Mouse (Mus musculus) cerebellum, adult 9-10 months (tissue): ENCODE results near the gene Ift81.

Experiments
- DNase-seq: peaks from one replicate; pipeline ENCODE4 v3.0.0; 2022

Gene Ift81

GRCm38 (mm10) chr5:122543392-122543791, 70.9 kb downstream of the Ift81 start:
- DNase-seq = no peak

- no peak for DNase-seq
Observed at GRCm38 (mm10) chr5:122541871-122542270, 72.4 kb downstream of the Ift81 start.

DNA sequence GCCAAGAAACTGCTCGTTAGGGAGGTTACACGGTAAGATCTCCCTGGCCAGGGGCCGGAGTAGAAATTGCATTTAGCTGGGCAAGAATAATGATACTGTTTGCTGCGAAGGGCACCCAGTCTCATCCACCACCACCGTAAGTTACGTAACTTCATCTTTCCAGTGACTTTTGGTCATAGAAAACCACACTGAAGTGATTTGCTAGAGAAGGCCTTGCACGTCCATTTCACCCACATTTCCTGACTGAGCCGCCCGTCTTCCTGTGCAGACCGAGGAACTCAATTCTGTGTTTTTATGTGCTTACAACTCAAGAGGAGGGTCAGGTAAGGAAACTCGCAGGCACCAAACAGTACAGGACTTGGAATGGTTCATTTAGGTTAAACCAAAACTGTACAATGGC, 76.2 kb downstream of the Ift81 start:
- DNase-seq = no peak

DNA sequence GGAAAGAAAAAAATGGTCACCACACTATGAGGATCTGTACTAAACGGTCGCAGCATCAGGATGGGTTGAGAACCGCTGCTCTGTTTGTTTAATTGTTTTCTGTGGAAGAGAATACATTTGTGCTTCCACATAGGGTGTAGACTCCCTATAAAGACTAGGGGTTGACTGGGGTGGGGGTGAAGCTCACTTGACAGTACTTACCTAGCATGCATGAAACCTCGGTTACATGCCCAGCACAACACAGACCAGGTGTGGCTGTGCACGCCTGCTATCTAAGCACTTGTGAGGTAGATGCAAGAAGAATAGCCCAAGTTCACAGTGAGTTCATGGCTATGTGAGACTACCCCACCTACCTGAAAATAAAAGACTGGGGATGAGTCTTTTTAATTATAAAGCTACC, 76.7 kb downstream of the Ift81 start:
- no peak for DNase-seq

DNA sequence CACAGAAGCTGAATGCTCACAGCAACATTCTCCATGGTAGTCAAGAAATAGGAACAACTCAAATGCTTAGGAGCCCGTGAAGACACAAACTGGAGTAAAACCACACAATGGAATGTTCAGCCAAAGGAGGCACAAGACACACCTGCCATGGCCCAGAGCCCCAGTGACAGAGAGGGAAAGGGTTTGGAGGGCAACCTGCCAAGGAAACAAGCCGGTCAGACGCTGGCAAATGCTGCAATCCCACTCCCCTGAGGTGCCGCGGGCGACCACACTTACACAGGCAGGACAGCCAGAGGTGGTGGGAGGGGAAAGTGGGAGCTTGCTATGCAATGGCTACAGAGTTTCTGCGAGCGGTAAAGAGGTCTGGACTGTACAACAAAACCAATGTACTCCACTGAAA, 80.4 kb downstream of the Ift81 start:
- no peak for DNase-seq

DNA sequence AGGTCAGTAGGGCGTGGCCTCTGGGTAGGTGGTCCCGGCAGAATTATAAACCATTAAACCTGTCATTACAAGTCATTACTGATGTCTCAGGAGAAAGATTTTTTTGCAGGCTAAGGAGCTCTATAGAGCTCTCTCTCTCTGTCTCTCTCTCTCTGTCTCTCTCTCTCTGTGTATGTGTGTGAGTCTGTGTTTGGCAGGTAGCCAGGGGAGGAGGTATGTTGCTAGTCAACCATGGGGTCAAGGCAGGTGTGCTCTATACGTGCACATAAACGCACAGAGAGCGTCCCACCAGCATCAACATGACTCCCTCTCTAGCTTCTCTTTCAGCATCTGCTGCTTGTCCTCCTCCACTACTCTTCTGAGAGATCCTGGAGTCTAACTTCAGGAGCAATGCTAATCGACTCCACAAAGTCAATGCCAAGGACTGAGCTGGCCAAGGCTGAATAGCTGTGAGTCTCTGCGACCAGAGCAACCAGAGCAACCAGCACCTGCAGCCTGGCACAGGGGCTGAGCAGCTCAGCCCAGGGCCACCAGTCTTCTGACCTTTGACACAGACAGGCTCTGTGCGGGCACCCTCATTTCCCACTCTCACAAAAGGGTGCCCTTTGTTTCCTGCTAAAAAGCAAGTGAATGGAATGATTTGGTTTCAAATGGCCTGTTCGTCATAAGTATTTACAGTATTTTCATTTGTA, 84.3 kb downstream of the Ift81 start:
- DNase-seq = no peak

GRCm38 (mm10) chr5:122529316-122529715, 85.0 kb downstream of the Ift81 start:
- DNase-seq = no peak

DNA sequence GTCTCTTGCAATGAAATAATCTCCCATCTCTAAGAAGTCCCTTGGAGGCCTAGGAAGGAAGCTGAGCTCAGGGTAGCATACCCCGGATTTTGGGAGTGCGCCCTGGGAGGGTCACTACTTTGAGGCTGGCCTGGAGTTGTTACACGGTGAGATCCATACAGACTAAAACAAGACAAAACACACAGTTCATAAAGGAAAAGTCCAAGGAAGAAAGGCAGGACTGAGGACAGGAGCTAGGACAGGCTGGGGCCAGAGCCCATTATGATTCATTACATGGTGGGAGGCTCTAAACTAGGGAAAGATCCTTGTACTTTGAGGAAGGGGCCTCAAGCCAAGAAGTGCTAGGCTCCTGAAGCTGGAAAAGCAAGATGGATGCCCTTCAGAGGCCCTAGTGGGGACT, 85.7 kb downstream of the Ift81 start:
- no peak for DNase-seq

- no peak for DNase-seq
Observed at GRCm38 (mm10) chr5:122527761-122528160, 86.6 kb downstream of the Ift81 start.

GRCm38 (mm10) chr5:122526878-122527730, 87.2 kb downstream of the Ift81 start:
- DNase-seq = no peak

DNA sequence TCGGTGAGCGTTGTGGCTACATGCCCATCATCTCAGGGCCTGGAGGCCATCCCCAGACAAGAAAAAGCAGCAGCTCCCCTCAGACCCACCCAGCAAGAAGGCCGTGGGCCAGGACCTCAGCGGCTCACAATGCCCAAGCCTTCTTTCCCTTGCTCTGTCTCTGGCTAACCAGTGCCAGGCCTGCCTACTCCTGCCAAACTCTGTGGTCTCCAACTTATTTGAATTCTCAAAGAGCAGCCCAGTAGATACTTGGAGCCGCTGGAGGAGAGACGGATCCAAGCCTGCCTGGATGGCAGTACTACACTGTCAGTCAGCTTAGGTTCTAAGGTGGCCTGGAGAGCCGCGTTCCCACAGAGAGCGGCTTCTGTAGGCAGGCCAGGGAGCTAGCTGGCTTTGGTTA, 87.9 kb downstream of the Ift81 start:
- DNase-seq = no peak

DNA sequence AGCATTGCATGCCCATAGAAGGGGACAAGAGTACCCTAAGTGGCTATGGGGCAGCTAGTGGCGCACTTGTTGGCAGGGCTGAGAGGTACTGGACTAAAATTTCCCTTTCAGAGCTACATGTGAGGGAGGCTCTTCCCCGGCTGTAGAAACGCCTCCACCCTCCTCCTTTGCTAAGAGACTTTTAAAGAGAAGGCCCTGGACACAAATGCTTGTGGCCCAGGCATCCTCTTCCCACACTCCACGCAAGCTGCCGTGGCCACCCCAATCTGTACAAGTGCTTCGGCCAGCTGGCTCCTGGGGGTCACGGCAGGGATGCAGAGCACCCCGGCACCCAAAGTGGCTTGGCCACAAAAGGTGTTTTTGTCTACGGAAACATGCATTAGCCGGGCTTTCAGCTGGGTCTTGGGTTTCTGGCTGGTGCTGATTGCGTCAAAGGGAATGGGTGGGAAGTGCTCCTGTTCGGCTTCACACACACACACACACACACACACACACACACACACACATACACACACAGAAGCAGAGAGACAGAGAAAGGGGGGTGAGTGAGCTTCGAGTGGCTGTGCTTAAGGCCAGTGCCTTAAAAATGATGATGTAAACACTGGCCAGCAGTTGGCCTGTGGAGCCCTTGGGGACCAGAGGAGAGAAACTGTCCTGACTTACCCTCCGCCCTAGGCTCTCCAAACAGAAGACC, 88.9 kb downstream of the Ift81 start:
- no peak for DNase-seq

DNA sequence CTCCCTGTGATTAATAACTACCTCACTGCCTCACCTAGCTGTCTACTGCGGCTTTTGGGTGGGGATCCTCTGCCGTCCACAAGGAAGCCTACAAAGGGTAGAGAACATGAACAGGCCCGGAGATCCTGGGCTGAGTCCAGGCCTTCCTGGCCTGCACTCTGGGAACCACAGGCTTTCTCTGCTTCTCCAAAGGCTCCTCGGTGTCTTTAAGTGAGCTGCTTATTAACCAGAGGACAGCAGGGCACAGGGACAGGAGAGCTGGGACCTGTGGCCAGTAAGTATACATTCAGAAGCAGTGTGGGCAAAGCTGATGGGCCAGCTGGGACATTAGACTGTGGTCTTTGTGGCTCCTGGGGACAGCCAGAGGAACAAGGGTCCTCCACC, 89.5 kb downstream of the Ift81 start:
- DNase-seq = no peak

GRCm38 (mm10) chr5:122524244-122524643, 90.1 kb downstream of the Ift81 start:
- no peak for DNase-seq

GRCm38 (mm10) chr5:122521130-122521473, 93.2 kb downstream of the Ift81 start:
- DNase-seq = no peak

DNA sequence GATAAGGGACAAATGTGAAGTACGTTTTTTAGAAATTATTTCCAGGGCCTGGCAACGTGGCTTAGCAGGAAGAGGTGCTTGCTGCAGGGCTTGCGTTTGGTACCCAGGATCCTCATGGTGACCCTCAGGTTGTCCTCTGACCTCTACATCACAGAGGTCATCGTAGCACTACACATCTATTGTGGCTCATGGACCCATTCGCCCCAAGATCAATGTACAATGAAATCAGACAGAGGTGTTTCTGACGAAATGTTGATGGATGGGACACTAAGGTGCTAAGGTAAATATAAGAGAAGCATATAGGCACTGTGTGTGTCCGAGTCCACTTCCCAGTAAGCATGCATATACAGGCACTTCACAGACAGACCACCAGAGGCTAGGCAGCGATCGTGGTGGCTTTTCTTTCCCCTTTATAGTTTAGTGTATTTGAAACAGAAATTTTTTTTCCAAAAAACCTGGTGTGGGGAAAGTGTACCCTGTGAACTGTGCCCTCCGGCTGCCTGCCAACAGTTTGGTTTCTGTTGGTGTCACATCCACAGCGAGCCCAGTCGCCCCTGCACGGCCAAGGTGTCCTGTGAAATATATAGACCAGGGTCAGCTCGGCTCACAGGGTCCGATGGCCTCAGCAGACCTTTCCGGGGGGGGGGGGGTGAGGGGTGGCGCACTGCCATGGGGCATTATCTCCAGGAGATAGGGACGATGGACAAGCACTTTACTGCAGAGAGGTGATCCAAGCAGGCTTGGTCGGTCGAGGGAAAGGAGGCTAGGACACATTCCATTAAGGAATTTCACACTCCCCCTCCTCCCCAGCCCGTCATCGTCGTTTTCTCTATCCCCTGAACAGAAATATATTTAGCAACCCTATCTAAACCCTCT, 93.8 kb downstream of the Ift81 start:
- no peak for DNase-seq

- no peak for DNase-seq
Observed at GRCm38 (mm10) chr5:122519043-122519660, 95.2 kb downstream of the Ift81 start.

GRCm38 (mm10) chr5:122518247-122518646, 96.1 kb downstream of the Ift81 start:
- DNase-seq = no peak

DNA sequence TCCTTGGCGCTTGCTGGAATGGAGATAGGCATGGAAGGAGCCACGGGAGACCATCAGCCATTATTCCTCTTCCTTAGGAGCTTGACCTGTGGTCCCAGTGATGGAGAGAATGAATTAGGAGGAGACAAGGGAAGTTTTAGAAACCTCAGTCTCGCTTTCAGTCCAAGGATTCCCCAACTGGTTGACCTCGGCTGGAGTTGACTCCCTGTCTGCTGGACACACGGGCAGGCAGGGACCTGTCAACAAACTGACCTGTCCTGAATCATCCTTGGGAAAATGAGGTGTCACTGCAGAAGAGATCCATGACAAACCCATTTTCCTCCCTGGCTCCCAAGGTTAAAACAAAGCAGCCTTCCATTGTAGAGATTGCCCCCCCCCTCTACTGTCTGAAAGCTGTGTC, 97.4 kb downstream of the Ift81 start:
- DNase-seq = no peak

DNA sequence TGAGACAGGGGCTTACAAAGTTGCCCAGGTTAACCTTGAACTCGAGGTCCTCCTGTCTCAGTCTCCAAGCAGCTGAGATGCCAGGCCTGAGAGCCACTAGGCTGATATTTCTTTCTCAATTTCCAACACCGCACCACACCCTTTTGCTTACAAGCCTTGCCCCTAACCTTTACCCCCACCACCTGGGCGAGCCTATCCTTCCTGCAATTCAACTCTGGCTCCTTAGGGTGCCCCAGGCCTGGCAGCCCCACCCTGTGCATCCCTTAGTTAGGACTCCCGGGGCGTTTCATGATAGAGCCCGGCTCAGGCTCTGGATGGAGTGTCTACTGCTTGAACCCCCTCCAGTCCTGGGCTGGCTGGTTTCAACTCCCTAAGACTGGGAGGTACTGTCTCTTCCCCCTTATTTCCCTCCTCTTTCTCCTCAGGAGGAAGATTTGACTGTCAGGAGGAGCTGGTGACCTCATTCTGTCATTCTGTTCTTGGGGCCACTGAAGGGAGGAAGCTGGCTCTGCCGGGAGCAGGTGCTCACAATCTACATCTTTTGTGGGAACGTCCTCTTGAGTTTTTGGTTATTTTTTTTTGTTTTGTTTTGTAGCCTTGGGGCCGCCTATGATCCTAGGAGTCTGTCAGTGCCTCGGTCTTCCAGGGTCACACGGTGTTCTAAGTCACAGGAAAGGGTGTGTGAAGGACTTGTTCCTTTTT, 98.1 kb downstream of the Ift81 start:
- DNase-seq = no peak

DNA sequence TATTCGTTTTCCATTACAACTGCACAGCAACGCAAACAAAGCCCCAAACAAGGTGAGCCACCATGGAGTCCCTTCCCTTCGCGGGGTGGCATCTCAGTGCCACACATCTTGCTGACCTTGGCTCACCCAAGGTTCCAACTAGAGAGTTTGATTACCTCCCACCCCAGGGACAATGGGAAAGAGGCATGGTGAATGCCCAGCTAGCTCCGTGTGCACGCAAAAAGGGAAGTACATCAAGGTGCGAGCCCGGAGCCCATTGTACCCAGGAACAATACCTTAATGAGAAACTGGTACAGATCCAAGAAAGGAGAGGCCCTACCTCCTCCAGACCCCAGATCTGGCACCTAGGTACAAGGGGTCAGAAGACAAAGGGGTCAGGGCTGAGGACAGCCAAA, 100.2 kb downstream of the Ift81 start:
- DNase-seq = no peak
